Mouse (Mus musculus) Patski (cell line): ENCODE measurements around the gene Cdc42bpg. TPM values are rescaled to one million over a fixed set of nuclear protein-coding genes. Genes with fewer than 3 reads are reported as not detected.

Source experiments
- ATAC-seq: fragments of 100-300 bp; one replicate; pipeline ENCODE4 v1.8.0; 2021
- CTCF ChIA-PET: fragments of 350-600 bp; sonication (Branson Sonifier 250); formaldehyde crosslinking; loops from one replicate; lab custom pipeline; 2022; ENCODE audit warnings: inconsistent platforms; lab: Charles Lee
- POLR2A ChIA-PET: fragments of 350-600 bp; sonication (Branson Sonifier 250); formaldehyde crosslinking; loops from one replicate; lab custom pipeline; 2022; ENCODE audit warnings: antibody characterized with exemption, inconsistent platforms; lab: Charles Lee
- DNase-seq: peaks from one replicate; pipeline ENCODE4 v3.0.0-alpha.2; 2011; ENCODE audit warnings: low read depth, low spot score
- H3K27me3 ChIP-seq: fragments of 371-371 bp; one replicate; pipeline ENCODE4 v1.5.1; 2021
- CTCF ChIP-seq: fragments of 100-300 bp; IDR thresholded peaks from one replicate; pipeline ENCODE4 v1.5.1; 2021
- in situ Hi-C: fragments of 300-500 bp; cut with MboI; formaldehyde crosslinking; loops from 3 replicates; pipeline ENCODE4 v1.11.1; 2018; ENCODE audit warnings: low pct_unique_long_range_greater_than_20kb, mixed read lengths
- polyA plus RNA-seq: library from polyadenylated mRNA; unstranded; gene quantifications from one replicate; pipeline ENCODE4 v1.2.3, GENCODE M21; 2021

Gene Cdc42bpg
- polyA plus RNA-seq, 1 experiment from 2014 or later = 41.2 TPM

GRCm38 (mm10) chr19:6315573-6315972 lies 9.3 kb downstream of the Cdc42bpg start:
- in situ Hi-C loops = no loop called here

GRCm38 (mm10) chr19:6318145-6318544 lies 11.9 kb downstream of the Cdc42bpg start:
- in situ Hi-C loops = no loop called here
- POLR2A ChIA-PET = no interaction called here
- no peak for TF ChIP-seq CTCF
- DNase-seq (no peak), ATAC-seq (no peak)
- CTCF ChIA-PET = interaction anchor here (1.8 kb wide), 1 partner anchor 14 kb away, joined by 4 read pairs; no protein-coding TSS in a partner anchor
- no peaks in the 10 kb centered on the region for H3K27me3 ChIP-seq

More at GRCm38 (mm10) chr19:6315573-6315972, 9.3 kb downstream of the Cdc42bpg start:
- ATAC-seq (no peak), DNase-seq (no peak)
- ChIA-PET POLR2A (no interaction called here), CTCF (interaction anchor here (1.0 to 2.6 kb wide), 2 partner anchors 10 to 16 kb away, joined by 6 read pairs; no protein-coding TSS in a partner anchor)
- no peak for TF ChIP-seq CTCF
- H3K27me3 ChIP-seq = no peaks in the 10 kb centered on the region

- ATAC-seq (no peak), DNase-seq (no peak)
- in situ Hi-C loops = no loop called here
- TF ChIP-seq CTCF = no peak
- POLR2A ChIA-PET = no interaction called here
- no peaks in the 10 kb centered on the region for H3K27me3 ChIP-seq
- CTCF ChIA-PET = interaction anchor here (0.9 to 1.2 kb wide), 3 partner anchors 10 to 45 kb away, joined by 3 to 6 read pairs (median 3); partner anchors contain the start of gene Ehd1
These were observed 15.1 kb downstream of the Cdc42bpg start for GRCm38 (mm10) chr19:6321358-6321757.

GRCm38 (mm10) chr19:6321786-6322621 lies 15.7 kb downstream of the Cdc42bpg start:
- no peak for DNase-seq
- no peak for ATAC-seq
- POLR2A ChIA-PET = no interaction called here
- no peak for TF ChIP-seq CTCF
- in situ Hi-C loops = no loop called here
- no peaks in the 10 kb centered on the region for H3K27me3 ChIP-seq
- CTCF ChIA-PET = interaction anchor here (1.0 to 2.1 kb wide), 5 partner anchors 10 to 57 kb away, joined by 3 to 9 read pairs (median 3); partner anchors contain the start of gene Men1

- TF ChIP-seq CTCF = no peak
These were observed 18.5 kb downstream of the Cdc42bpg start for GRCm38 (mm10) chr19:6324751-6325150.

GRCm38 (mm10) chr19:6331178-6331577 lies 24.9 kb downstream of the Cdc42bpg start:
- DNase-seq (no peak), ATAC-seq (no peak)
- ChIA-PET CTCF (interaction anchor here (0.7 to 3.9 kb wide), 23 partner anchors 8 to 274 kb away, joined by 3 to 14 read pairs (median 4); partner anchors contain the start of genes Ehd1, Map4k2 and Mrpl49), POLR2A (interaction anchor here (1.0 to 1.4 kb wide), 2 partner anchors 22 to 61 kb away, joined by 3 to 4 read pairs; no protein-coding TSS in a partner anchor)
- no peaks in the 10 kb centered on the region for H3K27me3 ChIP-seq
- in situ Hi-C loops = loop anchor here (10.0 kb wide), 1 partner anchor 366 kb away; the partner anchor contains the start of gene Pola2
- no peak for TF ChIP-seq CTCF

More at GRCm38 (mm10) chr19:6324751-6325150, 18.5 kb downstream of the Cdc42bpg start:
- in situ Hi-C loops = no loop called here
- CTCF ChIA-PET = interaction anchor here (0.6 to 1.5 kb wide), 2 partner anchors 10 to 59 kb away, joined by 3 to 6 read pairs; no protein-coding TSS in a partner anchor
- POLR2A ChIA-PET = no interaction called here
- ATAC-seq (no peak), DNase-seq (no peak)
- no peaks in the 10 kb centered on the region for H3K27me3 ChIP-seq

- in situ Hi-C loops = loop anchor here (10.0 kb wide), 1 partner anchor 367 kb away; the partner anchor contains the start of gene Pola2
- POLR2A ChIA-PET = interaction anchor here (1.0 to 1.4 kb wide), 2 partner anchors 9 to 22 kb away, joined by 4 read pairs; no protein-coding TSS in a partner anchor
- CTCF ChIA-PET = interaction anchor here (0.7 to 3.9 kb wide), 26 partner anchors 9 to 275 kb away, joined by 3 to 14 read pairs (median 4); partner anchors contain the start of genes Ehd1, Map4k2 and Mrpl49
- TF ChIP-seq CTCF = no peak
- H3K27me3 ChIP-seq = no peaks in the 10 kb centered on the region
- DNase-seq (no peak), ATAC-seq (no peak)
These were observed 25.7 kb downstream of the Cdc42bpg start for GRCm38 (mm10) chr19:6331719-6332516.

- in situ Hi-C loops = loop anchor here (10.0 kb wide), 1 partner anchor 369 kb away; the partner anchor contains the start of gene Pola2
- no peak for TF ChIP-seq CTCF
- ChIA-PET POLR2A (interaction anchor here (0.5 to 1.1 kb wide), 2 partner anchors 36 to 144 kb away, joined by 3 read pairs; no protein-coding TSS in a partner anchor), CTCF (interaction anchor here (0.9 to 3.9 kb wide), 6 partner anchors 11 to 193 kb away, joined by 3 to 14 read pairs (median 4); partner anchors contain the start of genes Arl2 and Batf2)
- H3K27me3 ChIP-seq = no peaks in the 10 kb centered on the region
- ATAC-seq (no peak), DNase-seq (no peak)
These were observed 27.7 kb downstream of the Cdc42bpg start for GRCm38 (mm10) chr19:6333761-6334595.
